8 mouse cellular contexts compared by ENCODE assay signal in the genomic region with DNA sequence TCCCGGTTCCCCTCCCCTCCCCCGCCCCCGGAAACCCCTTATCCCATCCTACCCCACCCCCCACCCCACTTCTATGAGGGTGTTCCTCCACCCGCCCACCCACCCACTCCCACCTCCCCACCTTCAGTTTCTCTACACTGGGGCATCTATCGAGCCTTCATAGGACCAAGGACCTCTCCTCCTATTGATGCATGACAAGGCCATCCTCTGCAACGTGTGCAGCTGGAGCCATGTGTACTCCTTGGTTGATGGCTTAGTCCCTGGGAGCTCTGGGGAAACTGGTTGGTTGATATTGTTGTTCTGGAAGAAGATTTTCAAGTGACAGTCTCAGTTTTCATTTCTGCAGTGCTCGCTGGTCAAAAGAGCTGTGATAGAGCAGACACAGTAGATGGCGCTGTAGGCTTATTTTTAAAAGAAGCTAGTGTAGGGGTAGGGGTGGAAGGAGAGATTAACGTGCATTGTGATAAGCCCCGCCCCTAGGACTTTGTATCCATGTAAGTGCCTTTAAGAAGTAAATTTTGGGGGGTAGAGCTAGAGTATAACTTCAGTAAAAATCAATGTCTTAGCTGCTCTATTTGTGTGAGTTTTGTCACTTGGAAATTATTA.
A peak's percentile ranks its signal among the peaks of the same experiment; 100 is the strongest.
DNase-seq lines count a peak whose midpoint lies in the region; ATAC-seq and TF ChIP-seq lines count a peak whose summit lies in the region.

No protein-coding gene starts in this region.

- intact Hi-C loops in gastrocnemius, postnatal 36 days (cut with DNase I), result loop anchor here (2.0 to 10.0 kb wide), 2 partner anchors 386 to 782 kb away; no protein-coding TSS in a partner anchor

- H3K9me3 ChIP-seq in forebrain, embryonic 14.5 days (replicated peaks; ENCODE audit: control insufficient read depth, low read length), result no peaks in the 10 kb centered on the region
- no peaks in the 10 kb centered on the region for H3K9me3 ChIP-seq in hindbrain, embryonic 12.5 days (replicated peaks)
- H3K9me3 ChIP-seq in lung, postnatal 0 days (ENCODE audit: low read length), result no peaks in the 10 kb centered on the region

- no peak overlapping the region for H3K9ac ChIP-seq in forebrain, embryonic 14.5 days (ENCODE audit: low read length)
- H3K9ac ChIP-seq in hindbrain, embryonic 12.5 days, result no peak overlapping the region
- H3K9ac ChIP-seq in lung, postnatal 0 days (replicated peaks; ENCODE audit: low read depth), result no peak overlapping the region

- no peaks in the 10 kb centered on the region for H3K4me1 ChIP-seq in forebrain, embryonic 14.5 days (ENCODE audit: control insufficient read depth, insufficient read depth, low read length)
- 0 out of 2 replicates have a peak, but pooled peaks cover 2% of the 10 kb centered on the region for H3K4me1 ChIP-seq in hindbrain, embryonic 12.5 days
- H3K4me1 ChIP-seq in lung, postnatal 0 days (ENCODE audit: insufficient read depth, low read depth, low read length), result peaks cover 3% of the 10 kb centered on the region; the same call in 1 of the 2 replicates

- peak; percentile 86 for TF ChIP-seq CTCF in layer of hippocampus, adult 2 months (conservative IDR thresholded peaks at IDR 0.05)
- peak; percentile 82 for TF ChIP-seq CTCF in lung, postnatal 0 days (IDR thresholded peaks at IDR 0.05)

- no peak overlapping the region for H3K27ac ChIP-seq in forebrain, embryonic 14.5 days (ENCODE audit: low read depth, low read length)
- H3K27ac ChIP-seq in hindbrain, embryonic 12.5 days, result no peak overlapping the region
- H3K27ac ChIP-seq in layer of hippocampus, adult 2 months, result no peak overlapping the region
- no peak overlapping the region for H3K27ac ChIP-seq in lung, postnatal 0 days (ENCODE audit: low read length)

- WGBS in forebrain, embryonic 14.5 days, result 16% methylated on average over 10 of the region's 10 CpGs
- 17% methylated on average over 9 of the region's 10 CpGs for WGBS in hindbrain, embryonic 12.5 days
- WGBS in lung, postnatal 0 days, result 9% methylated on average over 9 of the region's 10 CpGs

- H3K36me3 ChIP-seq in forebrain, embryonic 14.5 days (ENCODE audit: control insufficient read depth, insufficient read depth, low read length), result no peaks in the 10 kb centered on the region
- no peaks in the 10 kb centered on the region for H3K36me3 ChIP-seq in hindbrain, embryonic 12.5 days
- no peaks in the 10 kb centered on the region for H3K36me3 ChIP-seq in lung, postnatal 0 days (ENCODE audit: insufficient read depth, low read length)

- H3K4me3 ChIP-seq in forebrain, embryonic 14.5 days (ENCODE audit: low read depth, low read length), result no peak overlapping the region
- no peak overlapping the region for H3K4me3 ChIP-seq in hindbrain, embryonic 12.5 days
- H3K4me3 ChIP-seq in layer of hippocampus, adult 2 months, result no peak overlapping the region
- H3K4me3 ChIP-seq in lung, postnatal 0 days (ENCODE audit: low read depth, low read length), result no peak overlapping the region

- ATAC-seq in forebrain, embryonic 14.5 days, result peak; percentile 91
- ATAC-seq in hindbrain, embryonic 12.5 days (ENCODE audit: low FRiP score), result peak; percentile 85
- ATAC-seq in lung, postnatal 0 days, result peak; percentile 60

- no peak overlapping the region for H3K4me2 ChIP-seq in forebrain, embryonic 14.5 days (ENCODE audit: low read length)
- no peak overlapping the region for H3K4me2 ChIP-seq in hindbrain, embryonic 12.5 days (replicated peaks)
- H3K4me2 ChIP-seq in lung, postnatal 0 days (replicated peaks; ENCODE audit: low read depth, low read length), result no peak overlapping the region

- H3K27me3 ChIP-seq in forebrain, embryonic 14.5 days (replicated peaks; ENCODE audit: control insufficient read depth, insufficient read depth, low read length), result no peaks in the 10 kb centered on the region
- H3K27me3 ChIP-seq in hindbrain, embryonic 12.5 days, result no peaks in the 10 kb centered on the region
- H3K27me3 ChIP-seq in lung, postnatal 0 days (replicated peaks; ENCODE audit: insufficient read depth, low read length), result no peaks in the 10 kb centered on the region

- peak; percentile 73 for DNase-seq in gastrocnemius, adult 18-20 months (ENCODE audit: low spot score)
- DNase-seq in gastrocnemius, postnatal 36 days, result no peak
- DNase-seq in cerebellum, adult 11 months, result peak; percentile 31
- peak; percentile 94 for DNase-seq in forebrain, embryonic 14.5 days (ENCODE audit: low spot score)
- peak; percentile 71 to 75 for DNase-seq in layer of hippocampus, adult 2 months (ENCODE audit: low spot score in 2 of 2)
- peak; percentile 94 for DNase-seq in lung, postnatal 0 days (ENCODE audit: low spot score)
- DNase-seq in retina, postnatal 7 days (ENCODE audit: low read depth, low spot score), result peak; percentile 69

- peak; percentile 60 for TF ChIP-seq EP300 in lung, postnatal 0 days (IDR thresholded peaks at IDR 0.05)

Comparison
In these comparisons a context has a peak if more than half of its experiments do, and no peak if none do; other contexts are left out.
1. DNase-seq: peak in gastrocnemius, adult 18-20 months (single experiment), cerebellum, adult 11 months (single experiment), forebrain, embryonic 14.5 days (single experiment), layer of hippocampus, adult 2 months (2 of 2), lung, postnatal 0 days (single experiment) and retina, postnatal 7 days (single experiment); none in gastrocnemius, postnatal 36 days (0 of 2).
2. Peak in every context shown above with its lines, with median percentiles within 50 percentile points of each other: ATAC-seq.